Mouse (Mus musculus): ENCODE measurements around the gene Wfdc1. TPM values are rescaled to one million over a fixed set of nuclear protein-coding genes. Genes with fewer than 3 reads are reported as not detected.

Gene Wfdc1
- total and polyA plus RNA-seq, 3 experiments, result not detected

- Histone ChIP-seq H3K4me3 (ENCODE audit: control insufficient read depth in 1 of 2, insufficient read depth in 1 of 2, low read depth in 2 of 2, low read length in 2 of 2) (no peak overlapping the region), H3K36me3 (ENCODE audit: control insufficient read depth in 1 of 2, insufficient read depth in 2 of 2, low read length in 2 of 2) (no peaks in the 10 kb centered on the region), H3K9ac (ENCODE audit: control insufficient read depth, low read depth, low read length, poor library complexity, severe bottlenecking) (no peak overlapping the region), H3K4me1 (ENCODE audit: control insufficient read depth in 1 of 2, insufficient read depth in 2 of 2, low read length in 2 of 2) (no peaks in the 10 kb centered on the region), H3K27me3 (ENCODE audit: control insufficient read depth in 1 of 2, insufficient read depth in 2 of 2, low read length in 2 of 2) (no peaks in the 10 kb centered on the region), H3K79me2 (ENCODE audit: control insufficient read depth, insufficient read depth, low read length, poor library complexity) (no peaks in the 10 kb centered on the region), H3K27ac (ENCODE audit: control insufficient read depth, low read depth, low read length) (no peak overlapping the region), H3K9me3 (replicated peaks; ENCODE audit: insufficient read depth, low read length) (no peaks in the 10 kb centered on the region)
- peak; percentile 40 for DNase-seq (ENCODE audit: low read depth, low spot score)
- TF ChIP-seq GABPA (IDR thresholded peaks at IDR 0.05; ENCODE audit: low read depth, low read length) (no peak), SMC3 (IDR thresholded peaks at IDR 0.05; ENCODE audit: low read depth, low read length) (peak; percentile 39), JUND (IDR thresholded peaks at IDR 0.05; ENCODE audit: low read depth, low read length) (no peak), MYC (IDR thresholded peaks at IDR 0.05; ENCODE audit: low read depth, low read length) (no peak), RAD21 (IDR thresholded peaks at IDR 0.05; ENCODE audit: low read depth, low read length) (peak; percentile 23), CTCF (IDR thresholded peaks at IDR 0.05 in 2 of 3, conservative IDR thresholded peaks at IDR 0.05 in 1 of 3; ENCODE audit: control insufficient read depth in 1 of 3, insufficient read depth in 1 of 3, low read depth in 2 of 3, low read length in 3 of 3, poor library complexity in 1 of 3, severe bottlenecking in 1 of 3) (peak; percentile 46 to 50 (median 50)), CHD1 (IDR thresholded peaks at IDR 0.05; ENCODE audit: low read depth, low read length) (no peak), POLR2AphosphoS2 (IDR thresholded peaks at IDR 0.05; ENCODE audit: low read length) (no peak), USF1 (IDR thresholded peaks at IDR 0.05; ENCODE audit: low read depth, low read length) (0 out of 2 replicates have a peak, but pooled peaks have one; percentile 6)
These were observed 9.3 kb upstream of the Wfdc1 start for GRCm38 (mm10) chr8:119656709-119657464.

DNA sequence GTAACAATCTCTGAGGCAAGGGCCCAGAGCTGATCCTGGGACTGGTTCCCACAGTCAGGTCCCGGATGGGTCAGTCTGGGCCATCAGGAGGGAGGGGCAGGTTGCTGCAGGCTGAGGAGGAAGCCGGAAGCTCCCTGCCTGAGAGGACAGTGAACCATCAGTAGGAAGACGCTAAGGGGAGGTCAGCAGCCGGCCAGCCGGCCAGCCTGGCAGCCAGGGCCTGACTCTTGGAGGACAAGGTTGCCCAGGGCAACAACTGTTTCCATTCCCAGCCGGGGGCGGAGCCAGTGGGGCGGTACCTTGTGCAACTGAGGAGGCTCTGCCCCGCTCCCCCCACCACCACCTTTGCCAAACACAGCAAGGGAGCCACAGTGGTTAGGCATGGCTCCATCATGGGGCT is 5.1 kb upstream of the Wfdc1 start:
- H3K79me2 ChIP-seq (ENCODE audit: control insufficient read depth, insufficient read depth, low read length, poor library complexity), result no peaks in the 10 kb centered on the region
- H3K27me3 ChIP-seq (ENCODE audit: control insufficient read depth in 1 of 2, insufficient read depth in 2 of 2, low read length in 2 of 2), result peaks cover 3 to 10% of the 10 kb centered on the region in 2 experiments; a peak in 2 of 4 replicates
- no peaks in the 10 kb centered on the region for H3K9me3 ChIP-seq (replicated peaks; ENCODE audit: insufficient read depth, low read length)
- no peaks in the 10 kb centered on the region for H3K36me3 ChIP-seq (ENCODE audit: control insufficient read depth in 1 of 2, insufficient read depth in 2 of 2, low read length in 2 of 2)
- no peak overlapping the region for H3K9ac ChIP-seq (ENCODE audit: control insufficient read depth, low read depth, low read length, poor library complexity, severe bottlenecking)
- DNase-seq (ENCODE audit: low read depth, low spot score), result no peak
- H3K27ac ChIP-seq (ENCODE audit: control insufficient read depth, low read depth, low read length), result no peak overlapping the region
- no peaks in the 10 kb centered on the region for H3K4me1 ChIP-seq (ENCODE audit: control insufficient read depth in 1 of 2, insufficient read depth in 2 of 2, low read length in 2 of 2)
- H3K4me3 ChIP-seq (ENCODE audit: control insufficient read depth in 1 of 2, insufficient read depth in 1 of 2, low read depth in 2 of 2, low read length in 2 of 2), result no peak overlapping the region
- TF ChIP-seq MAZ (IDR thresholded peaks at IDR 0.05; ENCODE audit: low read depth, low read length) (no peak), KAT2A (conservative IDR thresholded peaks at IDR 0.05; ENCODE audit: low read depth, low read length) (no peak), CHD1 (IDR thresholded peaks at IDR 0.05; ENCODE audit: low read depth, low read length) (no peak), CTCF (IDR thresholded peaks at IDR 0.05 in 2 of 3, conservative IDR thresholded peaks at IDR 0.05 in 1 of 3; ENCODE audit: control insufficient read depth in 1 of 3, insufficient read depth in 1 of 3, low read depth in 2 of 3, low read length in 3 of 3, poor library complexity in 1 of 3, severe bottlenecking in 1 of 3) (no peak), CHD2 (IDR thresholded peaks at IDR 0.05; ENCODE audit: low read length) (no peak), POLR2AphosphoS2 (IDR thresholded peaks at IDR 0.05; ENCODE audit: low read length) (no peak), TBP (IDR thresholded peaks at IDR 0.05; ENCODE audit: low read depth, low read length) (no peak), SMC3 (IDR thresholded peaks at IDR 0.05; ENCODE audit: low read depth, low read length) (no peak), HCFC1 (IDR thresholded peaks at IDR 0.05; ENCODE audit: low read depth, low read length) (no peak), USF1 (IDR thresholded peaks at IDR 0.05; ENCODE audit: low read depth, low read length) (no peak), USF2 (IDR thresholded peaks at IDR 0.05; ENCODE audit: borderline replicate concordance in 1 of 2, insufficient read depth in 1 of 2, low read depth in 1 of 2, low read length in 2 of 2) (no peak), ZMIZ1 (IDR thresholded peaks at IDR 0.05; ENCODE audit: low read depth, low read length) (no peak)

All from MEL (cell line).